Mouse (Mus musculus) kidney, adult 11 months (tissue): ENCODE data around the gene Kcns3.

Experiments
- DNase-seq: peaks from one replicate; pipeline ENCODE4 v3.0.0; 2022

The Kcns3 gene

DNA sequence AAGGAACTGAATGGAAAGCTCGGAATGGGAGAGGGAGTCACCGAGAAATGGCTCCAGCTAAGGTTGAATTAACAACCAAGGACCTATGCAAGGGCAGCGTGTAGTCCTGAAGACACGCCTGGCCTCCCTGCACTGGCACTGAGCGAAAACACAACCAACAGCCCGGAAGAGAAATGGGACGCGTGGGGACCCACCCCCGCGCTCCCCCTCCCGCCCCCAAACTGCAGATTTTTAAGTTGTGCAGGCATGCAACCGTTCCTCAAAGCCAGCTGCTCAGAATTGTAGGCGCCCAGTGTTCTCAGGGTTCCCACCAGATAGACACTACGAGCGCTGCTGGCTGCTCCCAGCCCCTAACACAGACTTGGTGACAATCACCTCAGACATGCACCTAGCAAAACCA lies at the start of gene Kcns3:
TSS of gene Kcns3 (minus strand) at position 42 of the 400 bp plus-strand sequence.
- DNase-seq, result no peak

DNA sequence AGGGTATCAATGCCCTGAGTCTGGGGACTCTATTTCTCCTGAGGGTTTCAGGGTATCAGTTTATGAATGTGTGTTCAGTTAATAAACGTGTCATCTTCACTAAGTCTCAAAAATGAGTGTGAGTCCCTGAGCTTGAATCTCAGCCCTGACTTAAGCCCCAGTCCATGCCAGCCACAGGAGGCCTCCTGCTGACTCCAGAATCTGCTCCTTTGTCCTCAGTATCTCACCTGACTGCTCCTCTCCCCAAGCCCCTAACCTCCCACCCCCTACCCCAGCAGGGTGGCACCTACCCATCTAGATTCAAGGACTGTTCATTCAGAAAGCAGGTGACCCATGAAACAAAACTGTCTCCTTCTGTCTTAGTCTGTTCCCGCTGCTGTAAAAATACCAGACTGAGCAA lies 47.7 kb upstream of the Kcns3 start:
- no peak for DNase-seq

DNA sequence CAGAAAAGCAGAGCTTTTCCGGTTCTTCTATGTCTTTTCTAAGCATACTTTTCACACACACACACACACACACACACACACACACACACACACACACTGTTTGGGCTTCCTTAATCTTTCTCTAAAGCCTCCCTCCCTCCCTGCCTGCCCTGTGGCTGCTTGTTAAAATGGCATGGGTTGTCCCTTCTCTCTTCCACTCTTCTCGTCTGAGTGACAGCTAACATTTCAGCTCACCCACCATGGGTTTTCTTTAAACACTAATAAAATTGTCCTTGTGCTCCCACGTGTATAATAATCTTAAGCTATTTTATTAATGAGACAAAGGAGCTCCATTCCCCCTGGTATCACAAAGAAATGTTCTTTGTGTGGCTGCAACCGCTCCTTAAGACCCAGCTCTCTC lies 47.2 kb upstream of the Kcns3 start:
- DNase-seq, result no peak

DNA sequence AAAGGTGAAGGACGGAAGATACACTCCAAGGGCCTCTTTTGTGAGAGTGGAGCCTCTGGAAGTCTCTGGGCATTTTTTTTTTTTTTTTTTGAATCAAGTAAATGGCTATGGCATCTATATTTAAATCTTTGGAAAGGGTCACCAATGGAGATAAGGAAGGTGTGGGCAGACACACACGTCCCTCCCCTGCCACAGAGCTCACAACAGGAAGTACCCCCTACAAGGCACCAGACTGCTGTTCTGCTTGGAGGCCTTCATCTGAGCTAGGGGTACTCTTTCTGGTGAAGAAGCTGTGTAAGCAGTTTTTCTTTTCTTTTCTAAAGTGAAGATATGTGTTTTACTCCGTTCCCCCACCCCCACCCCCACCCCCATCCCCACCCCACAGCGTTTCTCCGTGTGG lies 46.0 kb upstream of the Kcns3 start:
- no peak for DNase-seq

DNA sequence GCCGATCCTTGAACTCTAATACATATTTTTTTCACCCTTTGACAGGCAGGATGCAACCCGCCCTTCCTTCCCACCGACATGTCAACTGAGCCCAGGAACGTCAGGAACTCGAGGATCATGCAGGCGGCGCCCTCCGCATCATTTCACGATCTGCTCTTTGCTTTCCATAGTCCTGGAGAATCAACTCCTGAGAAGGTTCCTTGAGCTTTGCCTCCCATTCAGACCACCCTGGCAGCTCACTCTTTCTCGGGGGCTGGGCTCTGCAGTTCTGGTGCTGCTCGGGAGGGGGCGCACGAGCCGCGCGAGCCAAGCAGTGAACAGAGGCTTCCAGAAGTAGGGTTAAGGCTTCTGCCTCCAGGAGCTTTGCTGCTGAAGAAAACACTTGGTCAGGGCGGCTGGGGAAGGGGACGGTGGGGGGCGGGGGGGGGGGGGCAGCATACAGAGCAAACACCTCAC lies 45.3 kb upstream of the Kcns3 start:
- DNase-seq, result peak; percentile 58

- DNase-seq, result no peak
Observed at GRCm38 (mm10) chr12:11195031-11195430, 44.2 kb upstream of the Kcns3 start.

- peak; percentile 75 for DNase-seq
Observed at GRCm38 (mm10) chr12:11178486-11179154, 27.8 kb upstream of the Kcns3 start.

- DNase-seq, result no peak
Observed at GRCm38 (mm10) chr12:11177408-11178394, 26.8 kb upstream of the Kcns3 start.

DNA sequence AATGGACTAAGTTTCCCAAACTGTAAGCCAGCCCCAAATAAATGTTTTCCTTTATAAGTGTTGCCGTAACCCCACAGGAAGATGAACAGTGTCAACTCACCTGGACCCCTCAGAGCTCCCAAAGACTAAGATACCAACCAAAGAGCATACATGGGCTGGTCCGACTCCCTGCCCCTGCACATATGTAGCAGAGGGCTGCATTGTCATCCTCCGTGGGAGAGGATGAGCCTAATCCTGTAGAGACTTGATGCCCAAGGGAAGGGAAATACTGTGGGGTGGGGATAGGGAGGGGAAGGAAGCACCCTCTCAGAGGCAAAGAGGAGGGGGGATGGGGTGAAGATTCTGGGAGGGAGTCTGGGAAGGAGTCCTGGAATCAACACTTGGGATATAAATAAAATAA lies 7.8 kb upstream of the Kcns3 start:
- no peak for DNase-seq

DNA sequence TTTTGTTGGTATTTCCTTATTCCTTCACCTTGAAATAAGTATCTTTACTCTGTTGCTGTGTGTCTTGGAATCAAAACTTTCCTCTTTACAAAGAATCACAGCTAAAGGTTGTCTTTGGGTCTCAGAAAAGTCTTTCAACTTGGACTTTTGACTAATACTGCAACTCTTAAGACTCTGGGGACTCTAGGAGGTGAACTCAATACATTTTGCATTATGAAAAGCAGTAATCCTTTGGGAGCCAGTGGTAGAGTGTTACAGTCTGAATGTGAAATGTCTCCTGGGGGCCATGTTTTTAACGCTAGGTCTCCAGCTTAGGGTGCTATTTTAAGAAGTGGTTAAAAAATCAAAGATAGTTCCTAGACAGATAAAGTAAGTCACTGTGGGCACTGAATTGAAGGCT lies 4.3 kb upstream of the Kcns3 start:
- no peak for DNase-seq

DNA sequence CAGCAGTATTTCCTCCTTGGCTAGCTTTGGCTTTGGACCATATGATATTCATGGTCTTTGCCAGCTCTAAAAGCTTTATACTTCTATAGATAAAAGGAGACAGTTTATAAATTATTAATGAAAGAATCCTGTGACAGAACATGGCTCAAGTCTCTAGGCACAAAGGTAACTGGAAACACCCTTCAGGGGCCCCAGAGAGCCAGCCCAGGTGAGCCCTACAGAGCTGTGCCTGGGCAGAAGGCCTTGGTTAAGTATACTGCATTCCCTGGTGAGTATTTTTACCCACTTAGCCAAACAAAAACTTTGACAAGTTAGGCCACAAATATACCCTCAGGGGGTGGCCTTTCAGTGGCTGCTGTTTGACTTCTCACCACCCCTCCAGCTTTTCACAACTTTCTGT lies 2.7 kb upstream of the Kcns3 start:
- DNase-seq, result no peak

- peak; percentile 24 for DNase-seq
Observed at GRCm38 (mm10) chr12:11150192-11150935, 492 bp downstream of the Kcns3 start.

- peak; percentile 31 for DNase-seq
Observed at GRCm38 (mm10) chr12:11149421-11150191, 1.2 kb downstream of the Kcns3 start.

GRCm38 (mm10) chr12:11149121-11149420 lies 1.8 kb downstream of the Kcns3 start:
- no peak for DNase-seq

DNA sequence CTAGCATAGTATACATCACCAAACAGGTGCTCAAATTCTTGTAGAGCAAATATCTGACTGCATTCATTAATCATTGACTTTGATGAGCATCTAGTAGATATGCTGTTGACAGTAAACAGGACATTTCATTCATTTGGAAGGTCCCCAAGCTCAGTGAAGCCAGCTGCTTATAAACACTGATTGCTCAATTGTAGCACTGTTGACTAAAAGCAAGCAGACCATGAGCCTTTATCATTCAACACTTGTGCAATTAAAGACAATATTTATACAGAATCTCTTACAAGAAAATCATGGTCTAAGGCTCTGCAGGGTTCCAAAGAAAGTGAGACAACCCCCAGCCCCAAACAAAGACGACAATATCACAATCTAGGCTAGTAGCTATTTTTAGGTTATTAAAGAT lies 6.0 kb downstream of the Kcns3 start:
- no peak for DNase-seq

DNA sequence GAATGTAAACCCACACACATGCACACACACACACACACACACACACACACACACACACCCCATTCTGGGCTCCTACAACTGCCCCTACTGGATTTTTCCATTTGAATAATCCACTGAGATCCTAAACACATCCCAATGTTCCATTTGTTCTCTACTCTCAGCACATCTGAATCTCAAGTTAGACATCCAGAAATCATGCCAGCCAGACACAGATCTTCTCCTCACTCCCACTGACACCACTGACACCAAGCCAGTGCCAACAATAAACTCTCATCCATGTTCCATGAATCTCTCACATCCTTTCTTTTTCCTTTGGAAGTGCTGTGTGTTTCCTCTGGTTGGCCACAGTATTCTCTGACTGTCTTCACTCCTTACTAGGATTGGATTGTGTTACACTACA lies 18.4 kb downstream of the Kcns3 start:
- DNase-seq, result no peak

GRCm38 (mm10) chr12:11129188-11129587 lies 21.7 kb downstream of the Kcns3 start:
- no peak for DNase-seq

GRCm38 (mm10) chr12:11126186-11126759 lies 24.6 kb downstream of the Kcns3 start:
- DNase-seq, result no peak

- DNase-seq, result no peak
Observed at GRCm38 (mm10) chr12:11101565-11101964, 49.3 kb downstream of the Kcns3 start.

DNA sequence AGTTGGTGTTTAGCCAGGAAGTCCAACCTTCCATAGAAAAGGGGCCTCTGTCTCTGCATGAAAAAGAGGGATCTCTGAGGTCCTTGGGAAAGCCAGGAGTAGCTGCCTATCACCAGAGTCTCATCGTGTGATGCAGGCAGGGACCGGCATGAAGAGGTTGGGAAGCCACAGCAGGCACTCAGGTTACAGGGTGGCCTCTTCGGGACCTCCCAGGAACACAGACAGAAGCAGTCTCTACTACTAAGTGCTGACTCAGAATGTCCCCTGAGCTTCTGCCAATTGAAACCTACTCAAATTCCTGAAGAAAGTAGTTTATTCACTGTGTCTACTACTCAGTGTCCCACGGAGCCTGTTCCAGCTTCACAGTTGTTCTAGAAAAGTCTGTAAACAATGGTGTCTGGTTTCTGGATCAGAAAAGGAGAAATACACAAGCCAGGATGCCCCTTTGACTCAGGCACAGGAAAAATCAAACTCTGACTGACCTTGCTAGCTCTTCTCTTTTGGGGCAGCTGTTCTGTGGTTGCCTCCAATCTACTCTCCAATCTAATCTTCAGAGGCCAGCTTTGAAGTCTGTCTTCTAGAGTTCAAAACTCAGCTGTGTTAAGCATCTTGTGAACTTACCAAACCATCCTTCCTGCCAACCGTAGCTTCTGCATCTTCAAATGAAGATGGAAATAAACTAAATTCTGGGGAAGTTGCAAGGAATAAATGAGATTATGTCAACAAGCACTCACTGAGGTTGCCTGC lies 62.1 kb downstream of the Kcns3 start:
- no peak for DNase-seq

GRCm38 (mm10) chr12:11086866-11087265 lies 64.0 kb downstream of the Kcns3 start:
- no peak for DNase-seq

DNA sequence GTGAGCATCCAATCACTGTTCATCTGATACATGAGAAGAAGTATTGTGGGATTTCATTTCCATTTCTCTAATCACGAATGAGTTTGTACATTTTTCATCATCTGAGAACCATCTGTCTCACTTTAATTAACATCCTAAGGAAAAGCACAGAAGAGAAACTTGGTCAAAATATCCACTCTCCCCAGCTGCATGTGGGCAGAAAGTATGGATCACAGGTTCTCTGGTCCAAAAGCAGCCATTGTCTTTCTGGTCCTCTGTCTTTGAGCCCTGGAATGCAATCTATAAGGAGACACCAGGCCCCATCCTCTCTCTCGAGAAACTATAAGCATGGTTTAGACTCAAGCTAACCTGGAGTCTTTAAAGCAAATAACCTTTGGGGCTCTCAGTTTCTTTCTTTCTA lies 79.8 kb downstream of the Kcns3 start:
- no peak for DNase-seq
